Mouse (Mus musculus) stomach, postnatal 0 days (tissue): ENCODE data around the gene Dtx3l.

Experiments used
- CTCF ChIP-seq: IDR thresholded peaks from 2 replicates; pipeline ENCODE4 v1.5.1; 2016; ENCODE audit warnings: antibody characterized with exemption, low read depth, mild to moderate bottlenecking, moderate library complexity
- EP300 ChIP-seq: optimal IDR thresholded peaks from 2 replicates; pipeline ENCODE3; 2016; ENCODE audit warnings: antibody characterized with exemption

DNA sequence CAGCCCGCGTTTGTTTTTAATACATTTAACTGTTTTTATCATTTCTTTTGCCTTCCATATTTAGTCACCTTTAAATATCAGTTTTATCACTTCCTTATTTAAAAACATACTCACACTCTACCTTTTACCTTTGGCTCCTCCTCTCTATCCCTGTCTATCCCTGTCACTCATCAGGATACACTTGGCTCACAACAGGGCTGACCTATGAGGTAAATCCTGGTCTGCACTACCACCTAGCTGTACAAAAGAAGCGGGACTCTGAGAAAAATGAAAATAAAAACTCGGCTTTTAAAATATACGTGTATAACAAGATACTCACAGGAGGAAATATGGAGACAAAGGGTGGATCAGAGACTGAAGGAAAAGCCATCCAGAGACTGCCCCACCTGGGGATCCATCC lies 50.0 kb downstream of the Dtx3l start:
- 0 out of 2 replicates have a peak, but pooled peaks have one; percentile 7 for TF ChIP-seq CTCF
- TF ChIP-seq EP300 = no peak
